Mouse (Mus musculus): ENCODE data around the gene Spock3. TPM values are rescaled to one million over a fixed set of nuclear protein-coding genes. Genes with fewer than 3 reads are reported as not detected.
"Not testable (repeated sequence)": the region's sequence is repeated elsewhere in the genome, so short reads cannot be mapped to it uniquely, and the experiment has no call there.

Spock3 gene
- polyA plus RNA-seq (2015; fragmentation: Nextera tagmentation; extraction: Ambion mirVana), result 65.3 and 69.3 TPM in 2 replicates

- Histone ChIP-seq H3K27me3 (no peaks in the 10 kb centered on the region), H3K4me1 (replicated peaks) (peaks cover 15% of the 10 kb centered on the region), H3K36me3 (no peaks in the 10 kb centered on the region), H3K9ac (peak within 1 kb of the TSS; percentile 88), H3K27ac (peak within 1 kb of the TSS; percentile 86), H3K9me3 (no peaks in the 10 kb centered on the region), H3K4me2 (peak within 1 kb of the TSS; percentile 71), H3K4me3 (peak within 1 kb of the TSS; percentile 73)
- 0 out of 2 replicates have a peak, but pooled peaks have one; percentile 2 for ATAC-seq (ENCODE audit: low FRiP score)
- 47% methylated on average over 2 of the region's 2 CpGs for WGBS
Observed at GRCm38 (mm10) chr8:62950709-62951108, at the start of gene Spock3. Gene Spock3 (plus strand): TSS chr8:62951009.

- WGBS, result under 1% methylated on average over 41 of the region's 50 CpGs
- peak; percentile 91 for ATAC-seq (ENCODE audit: low FRiP score)
Observed at GRCm38 (mm10) chr8:62951173-62952134, 645 bp downstream of the Spock3 start.

GRCm38 (mm10) chr8:62952481-62952880 lies 1.7 kb downstream of the Spock3 start:
- Histone ChIP-seq H3K4me2 (peak overlapping the region; percentile 71), H3K9me3 (no peaks in the 10 kb centered on the region), H3K4me3 (peak overlapping the region; percentile 73), H3K36me3 (no peaks in the 10 kb centered on the region), H3K9ac (peak overlapping the region; percentile 88), H3K27ac (peak overlapping the region; percentile 52; the same call in 1 of the 2 replicates), H3K4me1 (replicated peaks) (peaks cover 15% of the 10 kb centered on the region), H3K27me3 (no peaks in the 10 kb centered on the region)
- WGBS, result 14% methylated on average over 3 of the region's 3 CpGs
- ATAC-seq (ENCODE audit: low FRiP score), result peak; percentile 36; the same call in 1 of the 2 replicates

More at GRCm38 (mm10) chr8:62951173-62952134, 645 bp downstream of the Spock3 start:
- Histone ChIP-seq H3K4me3 (peak overlapping the region; percentile 73), H3K4me1 (replicated peaks) (peaks cover 15% of the 10 kb centered on the region), H3K9me3 (no peaks in the 10 kb centered on the region), H3K27ac (peak overlapping the region; percentile 86), H3K9ac (peak overlapping the region; percentile 88), H3K4me2 (peak overlapping the region; percentile 71), H3K27me3 (no peaks in the 10 kb centered on the region), H3K36me3 (no peaks in the 10 kb centered on the region)

- ATAC-seq (ENCODE audit: low FRiP score), result no peak
- no peaks in the 10 kb centered on the region for H3K36me3 ChIP-seq
- H3K4me3 ChIP-seq, result no peak overlapping the region
- H3K27ac ChIP-seq, result no peak overlapping the region
- H3K27me3 ChIP-seq, result no peaks in the 10 kb centered on the region
- 93% methylated on average over 3 of the region's 3 CpGs for whole genome bisulfite sequencing
- no peaks in the 10 kb centered on the region for H3K9me3 ChIP-seq
- H3K4me2 ChIP-seq, result no peak overlapping the region
- H3K4me1 ChIP-seq (replicated peaks), result 0 out of 2 replicates have a peak, but pooled peaks cover 3% of the 10 kb centered on the region
- H3K9ac ChIP-seq, result no peak overlapping the region
Observed at GRCm38 (mm10) chr8:62962608-62963007, 11.8 kb downstream of the Spock3 start.

GRCm38 (mm10) chr8:62969802-62970372 lies 19.1 kb downstream of the Spock3 start:
- H3K4me3 ChIP-seq, result no peak overlapping the region
- H3K27ac ChIP-seq, result no peak overlapping the region
- ATAC-seq (ENCODE audit: low FRiP score), result peak; percentile 65; the same call in 1 of the 2 replicates
- H3K36me3 ChIP-seq, result no peaks in the 10 kb centered on the region
- no peak overlapping the region for H3K4me2 ChIP-seq
- H3K9ac ChIP-seq, result no peak overlapping the region
- 0 out of 2 replicates have a peak, but pooled peaks cover 3% of the 10 kb centered on the region for H3K4me1 ChIP-seq (replicated peaks)
- no peaks in the 10 kb centered on the region for H3K9me3 ChIP-seq
- 73% methylated on average over 2 of the region's 2 CpGs for WGBS
- H3K27me3 ChIP-seq, result no peaks in the 10 kb centered on the region

GRCm38 (mm10) chr8:63088984-63089383 lies 138.2 kb downstream of the Spock3 start:
- no peaks in the 10 kb centered on the region for H3K4me1 ChIP-seq (replicated peaks)
- no peak overlapping the region for H3K27ac ChIP-seq
- 84% methylated on average over 3 of the region's 3 CpGs for WGBS
- H3K4me2 ChIP-seq, result no peak overlapping the region
- ATAC-seq (ENCODE audit: low FRiP score), result no peak
- H3K4me3 ChIP-seq, result no peak overlapping the region
- H3K9ac ChIP-seq, result no peak overlapping the region
- H3K36me3 ChIP-seq, result no peaks in the 10 kb centered on the region
- H3K27me3 ChIP-seq, result no peaks in the 10 kb centered on the region
- H3K9me3 ChIP-seq, result no peaks in the 10 kb centered on the region

GRCm38 (mm10) chr8:63098200-63098599 lies 147.4 kb downstream of the Spock3 start:
- no peaks in the 10 kb centered on the region for H3K27me3 ChIP-seq
- H3K9ac ChIP-seq, result no peak overlapping the region
- H3K4me2 ChIP-seq, result no peak overlapping the region
- no peaks in the 10 kb centered on the region for H3K9me3 ChIP-seq
- WGBS, result 93% methylated on average over 2 of the region's 2 CpGs
- no peaks in the 10 kb centered on the region for H3K36me3 ChIP-seq
- no peak overlapping the region for H3K4me3 ChIP-seq
- H3K27ac ChIP-seq, result no peak overlapping the region
- ATAC-seq (ENCODE audit: low FRiP score), result no peak
- H3K4me1 ChIP-seq (replicated peaks), result no peaks in the 10 kb centered on the region

GRCm38 (mm10) chr8:63109761-63110160 lies 159.0 kb downstream of the Spock3 start:
- no peak overlapping the region for H3K4me3 ChIP-seq
- 28% methylated on average over 1 of the region's 1 CpGs for WGBS
- no peaks in the 10 kb centered on the region for H3K9me3 ChIP-seq
- H3K27me3 ChIP-seq, result no peaks in the 10 kb centered on the region
- H3K9ac ChIP-seq, result no peak overlapping the region
- no peak overlapping the region for H3K4me2 ChIP-seq
- ATAC-seq (ENCODE audit: low FRiP score), result no peak
- no peak overlapping the region for H3K27ac ChIP-seq
- no peaks in the 10 kb centered on the region for H3K4me1 ChIP-seq (replicated peaks)
- H3K36me3 ChIP-seq, result no peaks in the 10 kb centered on the region

GRCm38 (mm10) chr8:63112919-63113318 lies 162.1 kb downstream of the Spock3 start:
- H3K4me1 ChIP-seq (replicated peaks), result no peaks in the 10 kb centered on the region
- no peak overlapping the region for H3K4me2 ChIP-seq
- H3K4me3 ChIP-seq, result no peak overlapping the region
- H3K9ac ChIP-seq, result no peak overlapping the region
- no peaks in the 10 kb centered on the region for H3K36me3 ChIP-seq
- no peaks in the 10 kb centered on the region for H3K27me3 ChIP-seq
- peak; percentile 73 for ATAC-seq (ENCODE audit: low FRiP score)
- H3K27ac ChIP-seq, result no peak overlapping the region
- whole genome bisulfite sequencing, result 49% methylated on average over 1 of the region's 1 CpGs
- no peaks in the 10 kb centered on the region for H3K9me3 ChIP-seq

GRCm38 (mm10) chr8:63120508-63120907 lies 169.7 kb downstream of the Spock3 start:
- Histone ChIP-seq H3K27me3 (no peaks in the 10 kb centered on the region), H3K36me3 (no peaks in the 10 kb centered on the region), H3K9me3 (no peaks in the 10 kb centered on the region), H3K4me3 (no peak overlapping the region), H3K4me2 (no peak overlapping the region), H3K4me1 (replicated peaks) (no peaks in the 10 kb centered on the region; the same call in 1 of the 2 replicates), H3K9ac (no peak overlapping the region), H3K27ac (0 out of 2 replicates have a peak overlapping the region, but pooled peaks have one; percentile 13)
- 49% methylated on average over 2 of the region's 2 CpGs for WGBS
- ATAC-seq (ENCODE audit: low FRiP score), result peak; percentile 73

GRCm38 (mm10) chr8:63135406-63135805 lies 184.6 kb downstream of the Spock3 start:
- ATAC-seq (ENCODE audit: low FRiP score), result no peak
- H3K27ac ChIP-seq, result no peak overlapping the region
- no peaks in the 10 kb centered on the region for H3K9me3 ChIP-seq
- no peaks in the 10 kb centered on the region for H3K4me1 ChIP-seq (replicated peaks)
- H3K4me2 ChIP-seq, result no peak overlapping the region
- no peak overlapping the region for H3K4me3 ChIP-seq
- no peaks in the 10 kb centered on the region for H3K36me3 ChIP-seq
- no peak overlapping the region for H3K9ac ChIP-seq
- H3K27me3 ChIP-seq, result no peaks in the 10 kb centered on the region
- WGBS, result 97% methylated on average over 3 of the region's 3 CpGs

GRCm38 (mm10) chr8:63163861-63164260 lies 213.1 kb downstream of the Spock3 start:
- H3K4me3 ChIP-seq; H3K4me1 ChIP-seq (replicated peaks); H3K9me3 ChIP-seq; H3K27ac ChIP-seq; H3K36me3 ChIP-seq; ATAC-seq (ENCODE audit: low FRiP score); H3K27me3 ChIP-seq; H3K4me2 ChIP-seq; H3K9ac ChIP-seq: not testable (repeated sequence)
- WGBS, result 59% methylated on average over 2 of the region's 2 CpGs
